Mouse (Mus musculus) c-Kit-negative CD71-positive TER-119-positive erythroid progenitor cells, embryonic 14.5 days (primary cell): ENCODE results near the gene Timd2.
"Not testable (repeated sequence)": the region's sequence is repeated elsewhere in the genome, so short reads cannot be mapped to it uniquely, and the experiment has no call there.

Source experiments
- DNase-seq: peaks from one replicate; pipeline ENCODE4 v3.0.0-alpha.2; 2013; ENCODE audit warnings: low read depth, low spot score

The Timd2 gene

GRCm38 (mm10) chr11:46663215-46663614, 43.6 kb downstream of the Timd2 start:
- DNase-seq: no peak

DNA sequence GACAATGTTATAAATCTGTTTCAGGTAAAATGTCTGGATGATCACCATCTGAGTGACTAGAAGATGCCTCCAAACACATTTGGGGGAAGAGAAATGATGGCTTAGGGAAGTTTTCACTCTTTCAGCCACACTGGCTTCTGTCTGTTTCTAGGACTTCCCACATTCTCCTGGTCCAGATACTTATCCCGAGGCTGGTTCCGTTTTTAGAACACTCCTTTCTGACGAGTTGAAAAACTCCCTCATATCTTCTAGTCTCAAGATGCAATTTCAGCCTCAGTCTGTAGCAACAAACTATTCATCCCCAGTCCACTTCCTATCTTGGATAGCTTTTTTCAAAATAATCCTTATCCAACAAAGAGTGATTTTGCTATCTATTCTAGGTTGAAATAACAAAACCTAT, 54.4 kb downstream of the Timd2 start:
- no peak for DNase-seq

DNA sequence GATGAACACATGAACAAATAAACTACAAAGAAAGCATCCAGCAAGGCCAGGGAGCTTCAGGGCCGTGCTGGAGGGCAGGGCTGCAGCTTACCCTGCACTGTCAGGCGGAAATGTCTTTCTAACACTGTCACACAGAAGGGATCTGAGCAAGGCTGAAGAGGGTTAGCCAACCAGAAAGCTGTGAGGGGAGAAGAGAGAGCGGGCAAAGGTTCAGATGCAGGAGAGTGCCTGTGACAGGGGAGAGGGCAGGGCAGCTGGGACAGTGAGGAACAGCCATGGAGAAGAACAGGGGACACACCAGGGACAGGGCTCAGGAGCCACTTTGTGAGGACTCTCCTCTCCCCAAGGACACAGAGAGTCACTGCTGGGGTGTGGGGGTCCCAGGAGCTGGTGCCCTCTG, 57.2 kb downstream of the Timd2 start:
- not testable (repeated sequence) for DNase-seq

- DNase-seq: no peak
Observed at GRCm38 (mm10) chr11:46644824-46645223, 62.0 kb downstream of the Timd2 start.

- DNase-seq: no peak
Observed at GRCm38 (mm10) chr11:46636568-46636967, 70.3 kb downstream of the Timd2 start.

GRCm38 (mm10) chr11:46635516-46635915, 71.3 kb downstream of the Timd2 start:
- DNase-seq: not testable (repeated sequence)

DNA sequence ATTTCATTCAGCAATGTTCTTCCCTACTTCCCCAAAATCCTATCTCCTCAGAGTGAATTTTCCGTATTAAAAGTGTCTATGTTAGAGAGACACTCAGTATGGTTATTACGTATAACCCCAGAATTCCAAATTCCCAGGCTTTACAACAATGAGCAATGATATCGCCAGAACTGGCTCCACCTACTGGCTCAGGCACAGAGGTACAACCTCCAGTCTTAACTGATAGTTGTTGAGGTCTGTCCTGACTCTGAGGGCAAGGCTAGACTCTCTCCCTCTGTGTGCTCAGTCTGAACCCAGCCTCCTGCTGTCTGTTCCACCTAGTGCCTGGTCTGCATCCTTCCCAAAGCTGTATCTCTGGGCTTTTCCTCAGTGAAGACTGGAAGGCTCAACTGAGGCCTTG, 75.2 kb downstream of the Timd2 start:
- no peak for DNase-seq

GRCm38 (mm10) chr11:46629211-46629795, 77.6 kb downstream of the Timd2 start, which contains the start of gene Dppa1:
Dppa1 (minus strand) TSS chr11:46629261.
- DNase-seq: no peak

- DNase-seq: no peak
Observed at GRCm38 (mm10) chr11:46620414-46621168, 86.3 kb downstream of the Timd2 start.

DNA sequence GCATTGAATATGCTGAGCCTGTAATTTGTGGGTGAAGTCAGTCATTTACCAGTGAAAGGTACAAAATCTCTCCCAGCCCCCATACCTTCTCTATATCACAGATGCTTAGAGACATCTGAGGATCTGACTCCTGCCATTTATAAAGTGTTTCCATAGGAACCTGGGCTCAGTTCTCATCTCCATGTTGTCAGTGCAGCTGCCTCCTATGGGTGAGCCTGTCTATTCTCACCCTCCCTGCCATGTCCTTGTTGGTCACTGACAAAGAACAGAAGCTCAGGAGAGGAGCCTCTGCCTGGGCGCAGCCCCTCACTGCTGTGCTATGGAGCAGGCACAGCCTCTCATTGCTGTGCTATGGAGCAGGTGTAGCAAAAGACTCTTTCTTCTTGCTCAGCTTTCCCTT, 86.9 kb downstream of the Timd2 start:
- no peak for DNase-seq
